Mouse (Mus musculus): ENCODE measurements at regions not wholly inside any gene's neighbourhood (a gene's known extent, or its start where the extent isn't known, plus 50 kb on each side); places are given as distances from the start of the nearest gene placed in this dataset.

DNA sequence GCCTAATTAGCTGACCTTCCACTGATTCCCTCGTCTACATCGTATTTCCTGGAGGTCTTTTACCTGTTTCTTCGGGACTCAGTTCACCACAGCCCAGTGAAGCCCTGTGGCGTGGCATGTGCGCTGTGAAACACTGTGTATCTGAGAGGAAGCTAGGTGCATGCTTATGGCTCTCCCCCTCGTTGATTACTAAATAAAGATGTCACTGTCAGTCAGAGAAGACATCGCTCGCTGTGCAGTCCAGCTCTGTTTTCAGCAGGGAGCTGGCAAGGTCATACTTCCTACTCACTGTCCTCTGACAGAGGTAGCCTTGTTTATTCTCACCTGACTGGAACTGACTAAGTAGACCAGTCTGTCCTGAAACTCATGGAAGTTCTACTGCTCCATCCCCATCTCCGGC lies 68.7 kb upstream of the Adrb1 start:
- no peak for DNase-seq (ENCODE audit: low read depth, low spot score)
- ChIA-PET POLR2A (no interaction called here), CTCF (no interaction called here)
- TF ChIP-seq CTCF (IDR thresholded peaks at IDR 0.05): no peak
- ATAC-seq: no peak
- H3K27me3 ChIP-seq: peaks cover 86% of the 10 kb centered on the region
- in situ Hi-C loops (cut with MboI; ENCODE audit: low pct_unique_long_range_greater_than_20kb): no loop called here

DNA sequence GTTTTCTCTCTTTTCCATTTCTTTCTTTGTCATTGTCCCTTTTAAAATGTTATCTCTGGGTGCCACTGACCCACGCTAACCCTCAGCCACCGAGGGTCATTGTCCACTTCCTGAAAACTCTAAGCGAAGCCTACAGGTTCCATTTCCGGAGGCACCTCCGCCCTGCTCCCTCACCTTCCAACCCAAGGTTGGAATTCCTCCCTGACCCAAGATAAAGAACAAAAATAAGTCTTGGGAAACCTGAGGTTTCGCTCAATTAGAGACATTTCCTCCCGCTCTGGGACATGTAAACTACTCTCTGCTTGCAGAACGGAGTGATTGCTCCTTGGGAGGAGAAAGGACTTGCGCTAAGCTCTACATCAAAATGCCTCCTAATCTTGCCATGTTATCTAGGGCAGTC lies 66.7 kb upstream of the Adrb1 start:
- POLR2A ChIA-PET: no interaction called here
- DNase-seq (ENCODE audit: low read depth, low spot score) (no peak), ATAC-seq (no peak)
- no peak for TF ChIP-seq CTCF (IDR thresholded peaks at IDR 0.05)
- in situ Hi-C loops (cut with MboI; ENCODE audit: low pct_unique_long_range_greater_than_20kb): no loop called here
- peaks cover 77% of the 10 kb centered on the region for H3K27me3 ChIP-seq
- CTCF ChIA-PET: no interaction called here

- ATAC-seq: no peak
- H3K27me3 ChIP-seq: peaks cover 70% of the 10 kb centered on the region
- CTCF ChIA-PET: no interaction called here
- DNase-seq (ENCODE audit: low read depth, low spot score): no peak
- in situ Hi-C loops (cut with MboI; ENCODE audit: low pct_unique_long_range_greater_than_20kb): no loop called here
- TF ChIP-seq CTCF (IDR thresholded peaks at IDR 0.05): no peak
- POLR2A ChIA-PET: no interaction called here
Observed at GRCm38 (mm10) chr19:56660566-56661199, 61.3 kb upstream of the Adrb1 start.

DNA sequence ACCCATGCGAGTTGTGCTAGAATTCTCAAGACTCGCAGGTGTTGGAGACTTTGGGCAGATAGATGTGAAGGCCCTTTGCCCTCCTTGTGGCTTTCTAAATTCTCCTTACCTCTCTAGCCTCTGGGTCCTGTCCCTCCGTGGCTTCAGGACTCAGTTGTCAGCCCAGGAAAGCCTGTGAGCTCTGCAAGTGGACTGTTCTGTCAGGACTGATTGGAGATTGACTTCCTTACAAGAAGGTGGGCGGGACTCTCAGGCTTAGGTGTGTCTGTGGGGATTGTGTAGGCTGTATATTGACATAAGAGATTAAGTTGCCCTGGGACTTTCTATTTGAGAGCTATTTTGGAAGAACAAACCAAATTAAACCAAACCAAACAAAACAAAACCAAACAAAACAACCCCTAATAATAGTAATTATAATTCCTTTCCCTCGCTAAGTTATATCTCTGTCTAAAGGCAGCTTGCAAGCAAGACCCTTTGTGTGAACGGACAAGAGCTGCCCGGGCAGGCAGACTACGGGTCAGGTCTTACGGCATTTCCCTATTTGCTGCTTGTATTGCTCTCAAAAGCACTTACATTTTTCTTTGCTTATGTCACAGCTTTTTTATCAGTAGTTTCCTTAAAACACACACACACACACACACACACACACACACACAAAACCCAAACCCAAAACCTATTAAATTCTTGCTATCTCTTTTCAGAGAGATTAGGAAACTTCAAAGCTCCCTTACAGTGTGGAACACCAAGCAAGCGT lies 58.3 kb upstream of the Adrb1 start:
- ATAC-seq (no peak), DNase-seq (ENCODE audit: low read depth, low spot score) (no peak)
- no peak for TF ChIP-seq CTCF (IDR thresholded peaks at IDR 0.05)
- POLR2A ChIA-PET: no interaction called here
- peaks cover 57% of the 10 kb centered on the region for H3K27me3 ChIP-seq
- in situ Hi-C loops (cut with MboI; ENCODE audit: low pct_unique_long_range_greater_than_20kb): no loop called here
- CTCF ChIA-PET: interaction anchor here (1.0 kb wide), 1 partner anchor 9 kb away, joined by 3 read pairs; no protein-coding TSS in a partner anchor

DNA sequence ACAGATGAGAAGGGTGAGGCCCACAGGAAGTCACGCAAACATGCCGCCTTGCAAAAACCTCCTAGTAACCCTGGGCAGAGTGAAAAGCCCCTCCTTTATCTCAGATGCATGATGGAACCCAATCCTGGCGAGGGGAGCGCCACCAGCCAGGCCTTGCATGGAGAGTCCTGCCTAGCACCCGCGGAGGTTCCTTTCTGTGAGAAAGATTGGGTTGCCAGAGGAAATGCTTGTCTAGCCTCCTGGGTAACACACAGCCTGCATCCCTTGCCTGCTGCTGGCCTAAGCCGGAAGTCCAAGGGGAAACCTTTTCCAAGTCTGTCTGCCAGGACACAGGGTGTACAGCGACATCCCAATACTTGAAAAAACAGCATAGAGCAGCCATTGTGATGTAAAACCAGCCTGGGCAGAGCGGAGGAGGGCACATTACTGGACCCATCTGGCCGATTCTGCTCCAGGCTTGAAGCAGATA lies 57.7 kb upstream of the Adrb1 start:
- DNase-seq (ENCODE audit: low read depth, low spot score) (no peak), ATAC-seq (no peak)
- CTCF ChIA-PET: interaction anchor here (1.0 kb wide), 1 partner anchor 10 kb away, joined by 3 read pairs; no protein-coding TSS in a partner anchor
- H3K27me3 ChIP-seq: peaks cover 58% of the 10 kb centered on the region
- no peak for TF ChIP-seq CTCF (IDR thresholded peaks at IDR 0.05)
- POLR2A ChIA-PET: no interaction called here
- in situ Hi-C loops (cut with MboI; ENCODE audit: low pct_unique_long_range_greater_than_20kb): no loop called here

DNA sequence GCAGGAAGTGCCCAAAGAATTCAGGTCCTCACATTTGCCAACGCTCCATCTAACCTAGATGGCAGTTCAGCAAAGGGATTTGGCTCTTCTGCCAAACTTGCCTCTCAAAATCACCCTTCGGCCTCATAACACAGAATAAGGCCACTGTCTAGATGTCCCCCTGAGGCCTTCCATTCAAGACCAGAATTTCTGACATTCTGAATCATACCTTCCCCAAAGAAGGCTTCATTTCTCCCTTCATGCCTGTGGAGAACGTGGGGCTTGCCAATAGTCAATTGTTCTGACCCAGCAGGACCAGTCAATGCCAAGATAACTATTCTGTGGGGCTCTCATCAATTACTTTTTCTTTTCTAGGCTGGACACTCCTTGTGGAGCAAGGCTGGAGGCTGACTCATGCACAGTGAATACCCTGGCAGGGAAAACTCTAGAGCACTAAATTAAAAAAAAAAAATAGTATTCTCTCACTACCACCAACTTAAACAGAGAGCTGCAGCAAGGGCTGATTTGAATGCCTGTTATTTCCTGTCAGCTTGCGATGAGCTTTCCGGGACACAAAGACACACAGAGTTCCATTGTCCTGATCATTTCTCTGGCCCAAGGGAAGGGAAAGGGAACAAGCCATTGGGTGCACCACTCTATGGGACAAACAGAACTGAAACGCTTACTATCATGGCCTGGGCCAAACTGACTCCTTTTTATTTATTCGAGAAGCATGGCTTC lies 56.9 kb upstream of the Adrb1 start:
- no peak for TF ChIP-seq CTCF (IDR thresholded peaks at IDR 0.05)
- DNase-seq (ENCODE audit: low read depth, low spot score): no peak
- peaks cover 65% of the 10 kb centered on the region for H3K27me3 ChIP-seq
- ChIA-PET POLR2A (no interaction called here), CTCF (no interaction called here)
- in situ Hi-C loops (cut with MboI; ENCODE audit: low pct_unique_long_range_greater_than_20kb): no loop called here
- ATAC-seq: no peak

DNA sequence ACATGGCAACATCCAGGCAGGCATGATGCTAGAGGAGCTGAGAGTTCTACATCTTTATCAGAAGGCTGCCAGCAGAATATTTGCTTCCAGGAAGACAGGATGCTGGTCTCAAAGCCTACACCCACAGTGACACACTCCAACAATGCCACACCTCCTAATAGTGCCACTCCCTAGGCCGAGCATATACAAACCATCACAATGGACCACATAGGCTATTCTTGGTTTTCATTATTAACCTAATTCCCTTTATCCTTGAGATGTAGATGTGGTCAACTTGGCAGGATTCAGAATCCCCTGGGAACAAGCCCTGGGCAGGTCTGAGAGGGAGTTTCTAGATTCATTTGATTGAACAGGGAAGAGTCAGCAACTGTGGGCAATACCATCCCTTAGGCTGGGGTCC lies 56.0 kb upstream of the Adrb1 start:
- DNase-seq (ENCODE audit: low read depth, low spot score) (no peak), ATAC-seq (no peak)
- no peak for TF ChIP-seq CTCF (IDR thresholded peaks at IDR 0.05)
- in situ Hi-C loops (cut with MboI; ENCODE audit: low pct_unique_long_range_greater_than_20kb): no loop called here
- CTCF ChIA-PET: interaction anchor here (0.9 to 1.3 kb wide), 2 partner anchors 9 to 111 kb away, joined by 3 read pairs; no protein-coding TSS in a partner anchor
- peaks cover 67% of the 10 kb centered on the region for H3K27me3 ChIP-seq
- POLR2A ChIA-PET: no interaction called here

- ATAC-seq (no peak), DNase-seq (ENCODE audit: low read depth, low spot score) (no peak)
- TF ChIP-seq CTCF (IDR thresholded peaks at IDR 0.05): no peak
- CTCF ChIA-PET: no interaction called here
- POLR2A ChIA-PET: no interaction called here
- in situ Hi-C loops (cut with MboI; ENCODE audit: low pct_unique_long_range_greater_than_20kb): no loop called here
- peaks cover 65% of the 10 kb centered on the region for H3K27me3 ChIP-seq
Observed at GRCm38 (mm10) chr19:56667903-56668302, 54.1 kb upstream of the Adrb1 start.

- in situ Hi-C loops (cut with MboI; ENCODE audit: low pct_unique_long_range_greater_than_20kb): no loop called here
- POLR2A ChIA-PET: interaction anchor here (0.5 kb wide), 1 partner anchor 55 kb away, joined by 6 read pairs; no protein-coding TSS in a partner anchor
- DNase-seq (ENCODE audit: low read depth, low spot score): no peak
- no peak for TF ChIP-seq CTCF (IDR thresholded peaks at IDR 0.05)
- no peak for ATAC-seq
- CTCF ChIA-PET: no interaction called here
- peaks cover 67% of the 10 kb centered on the region for H3K27me3 ChIP-seq
Observed at GRCm38 (mm10) chr19:56668991-56669390, 53.0 kb upstream of the Adrb1 start.

DNA sequence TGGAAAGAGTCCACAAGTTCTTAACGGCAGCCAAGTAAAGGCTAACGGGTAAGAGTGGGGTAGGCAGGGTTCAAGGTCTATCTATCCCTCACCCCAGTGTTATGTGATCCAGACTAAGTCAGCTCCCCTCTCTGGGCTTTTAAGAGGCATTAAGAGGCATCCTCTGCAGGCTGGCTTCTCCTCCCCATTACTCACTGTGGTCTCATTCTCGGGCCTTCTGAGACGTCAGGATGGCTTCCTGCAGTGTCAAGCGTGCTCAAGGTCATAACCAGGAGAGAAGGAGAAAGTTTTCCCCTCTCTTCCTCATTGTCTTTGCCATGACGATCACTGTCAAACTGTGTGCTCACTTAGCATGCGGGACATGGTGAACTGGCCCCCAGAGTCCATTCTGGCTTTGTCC lies 52.5 kb upstream of the Adrb1 start:
- ChIA-PET POLR2A (no interaction called here), CTCF (interaction anchor here (0.9 kb wide), 1 partner anchor 10 kb away, joined by 3 read pairs; no protein-coding TSS in a partner anchor)
- no peak for TF ChIP-seq CTCF (IDR thresholded peaks at IDR 0.05)
- DNase-seq (ENCODE audit: low read depth, low spot score) (no peak), ATAC-seq (no peak)
- H3K27me3 ChIP-seq: peaks cover 68% of the 10 kb centered on the region
- in situ Hi-C loops (cut with MboI; ENCODE audit: low pct_unique_long_range_greater_than_20kb): no loop called here
